Mouse (Mus musculus) midbrain, postnatal 0 days (tissue): Measurements from ENCODE around the gene Med17. TPM values are rescaled to one million over a fixed set of nuclear protein-coding genes. Genes with fewer than 3 reads are reported as not detected.

Source experiments
- ATAC-seq: fragments of 200-750 bp; cut with Nextera tagmentation; 2 replicates; pipeline ENCODE4 v1.8.0; 2017; ENCODE audit warnings: moderate number of reproducible peaks, mild to moderate bottlenecking, moderate TSS enrichment, moderate library complexity; ENCODE audit not compliant: low FRiP score
- DNase-seq: peaks from one replicate; pipeline ENCODE4 v3.0.0-alpha.2; 2015; ENCODE audit warnings: low spot score
- H3K27ac ChIP-seq: fragments of 300-500 bp; sonication (generic); 2 replicates; pipeline ENCODE4 v1.5.1; 2014; ENCODE audit warnings: low read depth, mild to moderate bottlenecking, low read length, mixed read lengths
- H3K27me3 ChIP-seq: fragments of 300-500 bp; sonication (generic); 2 replicates; pipeline ENCODE4 v1.6.1; 2014; ENCODE audit warnings: low read length, control low read depth, mixed read lengths; ENCODE audit not compliant: insufficient read depth
- H3K36me3 ChIP-seq: fragments of 300-500 bp; sonication (generic); 2 replicates; pipeline ENCODE4 v1.6.1; 2014; ENCODE audit warnings: low read length, control low read depth, mixed read lengths; ENCODE audit not compliant: insufficient read depth
- H3K4me1 ChIP-seq: fragments of 300-500 bp; sonication (generic); 2 replicates; pipeline ENCODE4 v1.6.1; 2014; ENCODE audit warnings: mild to moderate bottlenecking, control low read depth, antibody characterized with exemption, low read length, mixed read lengths; ENCODE audit not compliant: insufficient read depth
- H3K4me2 ChIP-seq: fragments of 300-500 bp; sonication (generic); 2 replicates; pipeline ENCODE4 v1.6.1; 2014; ENCODE audit warnings: low read depth, mild to moderate bottlenecking, low read length, mixed read lengths; ENCODE audit not compliant: poor library complexity, severe bottlenecking
- H3K4me3 ChIP-seq: fragments of 300-500 bp; sonication (generic); 2 replicates; pipeline ENCODE4 v1.5.1; 2014; ENCODE audit warnings: low read depth, mild to moderate bottlenecking, low read length, moderate library complexity
- H3K9ac ChIP-seq: fragments of 300-500 bp; sonication (generic); replicated peaks from 2 replicates; pipeline ENCODE4 v1.6.1; 2014; ENCODE audit warnings: mild to moderate bottlenecking, low read length, moderate library complexity, mixed read lengths; ENCODE audit not compliant: poor library complexity, severe bottlenecking
- H3K9me3 ChIP-seq: fragments of 300-500 bp; sonication (generic); 2 replicates; pipeline ENCODE4 v1.6.1; 2016; ENCODE audit warnings: low read length, control low read depth
- CTCF ChIP-seq: IDR thresholded peaks from 2 replicates; pipeline ENCODE4 v1.5.1; 2016; ENCODE audit warnings: antibody characterized with exemption, mild to moderate bottlenecking
- WGBS: fragments of 180-500 bp; shearing (Covaris S2); extraction: QIAGEN DNeasy Blood & Tissue Kit; methylation state at CpG from one replicate; pipeline ENCODE4 v1.1.7; 2014; 5-methylcytosine and 5-hydroxymethylcytosine counted together
- polyA plus RNA-seq: library from polyadenylated mRNA; unstranded; fragments of >200 nt; fragmentation: Nextera tagmentation; extraction: Ambion mirVana; gene quantifications from 2 replicates; pipeline ENCODE4 v1.2.1, GENCODE M21; 2015
- total RNA-seq: library from RNA; depleted of rRNA; stranded (reverse); fragments of >200 nt; gene quantifications from 2 replicates; pipeline ENCODE4 v1.2.3, GENCODE M21; 2014

The Med17 gene
- total and polyA plus RNA-seq, 2 experiments from 2014 or later = 19.4 to 28.6 TPM

GRCm38 (mm10) chr9:15285443-15285842 is 5.7 kb upstream of the Med17 start:
- no peak for ATAC-seq
- H3K9me3 ChIP-seq = no peaks in the 10 kb centered on the region
- peaks cover 8% of the 10 kb centered on the region; the same call in 1 of the 2 replicates for H3K36me3 ChIP-seq
- 64% methylated on average over 3 of the region's 3 CpGs for WGBS
- H3K4me2 ChIP-seq = no peak overlapping the region
- H3K4me3 ChIP-seq = no peak overlapping the region
- no peak overlapping the region for H3K9ac ChIP-seq
- DNase-seq = no peak
- TF ChIP-seq CTCF = 0 out of 2 replicates have a peak, but pooled peaks have one; percentile 24
- no peak overlapping the region for H3K27ac ChIP-seq
- H3K27me3 ChIP-seq = no peaks in the 10 kb centered on the region
- H3K4me1 ChIP-seq = peaks cover 3% of the 10 kb centered on the region

- no peak; the same call in 1 of the 2 replicates for ATAC-seq
- H3K27ac ChIP-seq = peak overlapping the region; percentile 86
- no peak for TF ChIP-seq CTCF
Observed at GRCm38 (mm10) chr9:15280491-15280879, 754 bp upstream of the Med17 start.

GRCm38 (mm10) chr9:15279139-15279648 is 537 bp downstream of the Med17 start:
- H3K27ac ChIP-seq = peak overlapping the region; percentile 86
- no peaks in the 10 kb centered on the region for H3K9me3 ChIP-seq
- DNase-seq (no peak), ATAC-seq (no peak; the same call in 1 of the 2 replicates)
- peak overlapping the region; percentile 62 for H3K4me2 ChIP-seq
- H3K27me3 ChIP-seq = no peaks in the 10 kb centered on the region
- no peak for TF ChIP-seq CTCF
- peaks cover 24% of the 10 kb centered on the region for H3K36me3 ChIP-seq
- H3K4me3 ChIP-seq = peak overlapping the region; percentile 75
- peaks cover 7% of the 10 kb centered on the region for H3K4me1 ChIP-seq
- peak overlapping the region; percentile 91 for H3K9ac ChIP-seq
- WGBS = 9% methylated on average over 19 of the region's 19 CpGs

More at GRCm38 (mm10) chr9:15280491-15280879, 754 bp upstream of the Med17 start:
- Histone ChIP-seq H3K9me3 (no peaks in the 10 kb centered on the region), H3K4me3 (peak overlapping the region; percentile 75), H3K9ac (peak overlapping the region; percentile 91), H3K4me1 (peaks cover 7% of the 10 kb centered on the region), H3K4me2 (peak overlapping the region; percentile 69), H3K27me3 (no peaks in the 10 kb centered on the region), H3K36me3 (peaks cover 11% of the 10 kb centered on the region)
- DNase-seq = no peak
- 41% methylated on average over 5 of the region's 5 CpGs for WGBS

GRCm38 (mm10) chr9:15278343-15278742 is 1.4 kb downstream of the Med17 start:
- Histone ChIP-seq H3K4me2 (peak overlapping the region; percentile 22; the same call in 1 of the 2 replicates), H3K4me3 (no peak overlapping the region), H3K4me1 (peaks cover 7% of the 10 kb centered on the region), H3K27ac (no peak overlapping the region), H3K27me3 (no peaks in the 10 kb centered on the region), H3K9ac (0 out of 2 replicates have a peak overlapping the region, but pooled peaks have one; percentile 4), H3K36me3 (peaks cover 32% of the 10 kb centered on the region), H3K9me3 (no peaks in the 10 kb centered on the region)
- no peak for TF ChIP-seq CTCF
- 90% methylated on average over 3 of the region's 3 CpGs for WGBS
- no peak for DNase-seq
- no peak for ATAC-seq

GRCm38 (mm10) chr9:15276855-15277254 is 2.9 kb downstream of the Med17 start:
- H3K4me3 ChIP-seq = no peak overlapping the region
- H3K4me1 ChIP-seq = peaks cover 7% of the 10 kb centered on the region
- TF ChIP-seq CTCF = no peak
- DNase-seq (no peak), ATAC-seq (no peak)
- H3K27ac ChIP-seq = no peak overlapping the region
- H3K9ac ChIP-seq = no peak overlapping the region
- H3K9me3 ChIP-seq = no peaks in the 10 kb centered on the region
- H3K36me3 ChIP-seq = peaks cover 46% of the 10 kb centered on the region
- WGBS = 96% methylated on average over 4 of the region's 4 CpGs
- H3K27me3 ChIP-seq = no peaks in the 10 kb centered on the region
- H3K4me2 ChIP-seq = no peak overlapping the region

GRCm38 (mm10) chr9:15273981-15274380 is 5.8 kb downstream of the Med17 start:
- H3K4me1 ChIP-seq = 0 out of 2 replicates have a peak, but pooled peaks cover 4% of the 10 kb centered on the region
- 91% methylated on average over 2 of the region's 2 CpGs for WGBS

More at GRCm38 (mm10) chr9:15273981-15274380, 5.8 kb downstream of the Med17 start:
- H3K4me2 ChIP-seq = no peak overlapping the region
- H3K4me3 ChIP-seq = no peak overlapping the region
- no peak overlapping the region for H3K27ac ChIP-seq
- ATAC-seq (no peak), DNase-seq (no peak)
- no peak overlapping the region for H3K9ac ChIP-seq
- no peaks in the 10 kb centered on the region for H3K9me3 ChIP-seq
- H3K36me3 ChIP-seq = peaks cover 67% of the 10 kb centered on the region
- no peak for TF ChIP-seq CTCF
- no peaks in the 10 kb centered on the region for H3K27me3 ChIP-seq
